Mouse (Mus musculus) megakaryocyte-erythroid progenitor cell, adult 5-6 weeks (primary cell): ENCODE data around the gene Synpr. TPM values are rescaled to one million over a fixed set of nuclear protein-coding genes. Genes with fewer than 3 reads are reported as not detected.
"Not testable (repeated sequence)": the region's sequence is repeated elsewhere in the genome, so short reads cannot be mapped to it uniquely, and the experiment has no call there.

ENCODE experiments used
- ATAC-seq: replicated peaks from 2 replicates; pipeline ENCODE4 v1.8.0; 2016; ENCODE audit warnings: mild to moderate bottlenecking, inconsistent platforms; ENCODE audit not compliant: severe bottlenecking, poor library complexity, low FRiP score, low TSS enrichment
- total RNA-seq, 2 experiments: library from RNA; stranded (forward) in 1 of 2; stranded (reverse) in 1 of 2; fragments of 200-1000, 215-1000 nt in 1 of 2; fragments of >200 nt in 1 of 2; fragmentation: Nextera tagmentation in 1 of 2; gene quantifications; 2 replicates each; pipeline ENCODE4 v1.2.3; 2014 to 2017

Synpr gene
- not detected in 2 replicates for total RNA-seq (2014; fragmentation: Nextera tagmentation)
- not detected in 2 replicates for total RNA-seq (2017)

- ATAC-seq = no peak
Measured at GRCm38 (mm10) chr14:13284091-13284844, at the start of gene Synpr. Gene Synpr, plus strand, starts transcription at chr14:13284780.

GRCm38 (mm10) chr14:13236929-13237328 lies 47.7 kb upstream of the Synpr start:
- 0 out of 2 replicates have a peak, but pooled peaks have one; percentile 61 for ATAC-seq

GRCm38 (mm10) chr14:13247431-13247830 lies 37.1 kb upstream of the Synpr start:
- ATAC-seq = no peak

GRCm38 (mm10) chr14:13249361-13249760 lies 35.2 kb upstream of the Synpr start:
- ATAC-seq = no peak

- ATAC-seq = no peak
Measured at GRCm38 (mm10) chr14:13252594-13252993, 32.0 kb upstream of the Synpr start.

GRCm38 (mm10) chr14:13254741-13255140 lies 29.8 kb upstream of the Synpr start:
- not testable (repeated sequence) for ATAC-seq

GRCm38 (mm10) chr14:13262406-13262805 lies 22.2 kb upstream of the Synpr start:
- no peak for ATAC-seq

GRCm38 (mm10) chr14:13266331-13266730 lies 18.2 kb upstream of the Synpr start:
- no peak for ATAC-seq

- ATAC-seq = no peak
Measured at GRCm38 (mm10) chr14:13267181-13267580, 17.4 kb upstream of the Synpr start.

GRCm38 (mm10) chr14:13283211-13283610 lies 1.4 kb upstream of the Synpr start:
- ATAC-seq = no peak

GRCm38 (mm10) chr14:13284845-13285198 lies 242 bp downstream of the Synpr start:
- no peak for ATAC-seq

- no peak for ATAC-seq
Measured at GRCm38 (mm10) chr14:13285341-13286130, 956 bp downstream of the Synpr start.

- no peak for ATAC-seq
Measured at GRCm38 (mm10) chr14:13294200-13294599, 9.6 kb downstream of the Synpr start.

GRCm38 (mm10) chr14:13314323-13314722 lies 29.7 kb downstream of the Synpr start:
- no peak for ATAC-seq

- ATAC-seq = no peak
Measured at GRCm38 (mm10) chr14:13328461-13328860, 43.9 kb downstream of the Synpr start.

- no peak for ATAC-seq
Measured at GRCm38 (mm10) chr14:13332497-13333306, 48.1 kb downstream of the Synpr start.

GRCm38 (mm10) chr14:13333372-13333771 lies 48.8 kb downstream of the Synpr start:
- no peak for ATAC-seq

GRCm38 (mm10) chr14:13336162-13336561 lies 51.6 kb downstream of the Synpr start:
- no peak for ATAC-seq

GRCm38 (mm10) chr14:13340688-13341087 lies 56.1 kb downstream of the Synpr start:
- ATAC-seq = no peak

GRCm38 (mm10) chr14:13344240-13344639 lies 59.7 kb downstream of the Synpr start:
- no peak for ATAC-seq
